Mouse (Mus musculus) adipocyte (in vitro differentiated cells): ENCODE measurements around the gene Olfr721-ps1.

Source experiments
- DNase-seq: peaks from one replicate; pipeline ENCODE4 v3.0.0-alpha.2; 2016; ENCODE audit warnings: low spot score

Gene Olfr721-ps1

DNA sequence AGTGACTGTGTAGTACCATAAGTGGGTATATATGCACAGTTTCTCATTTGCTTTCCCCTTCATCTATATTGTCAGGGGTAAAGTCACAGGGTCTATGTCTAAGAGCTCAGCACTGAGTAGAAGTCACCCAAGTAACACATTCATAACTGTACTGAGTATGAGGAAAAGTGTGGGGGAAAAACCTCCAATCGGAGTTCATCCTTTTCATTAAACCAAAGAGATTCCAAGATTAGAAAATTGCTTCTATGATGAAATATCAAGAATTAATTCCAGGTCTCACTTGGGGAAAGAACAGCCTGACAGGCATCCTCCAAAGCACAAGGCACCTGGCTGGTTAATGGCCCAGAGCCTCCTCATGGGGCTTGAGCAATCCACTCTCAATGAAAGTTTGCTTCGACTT, at the start of gene Olfr721-ps1:
Gene Olfr721-ps1, plus strand, starts transcription at position 301 of the 400 bp plus-strand sequence.
- no peak for DNase-seq

DNA sequence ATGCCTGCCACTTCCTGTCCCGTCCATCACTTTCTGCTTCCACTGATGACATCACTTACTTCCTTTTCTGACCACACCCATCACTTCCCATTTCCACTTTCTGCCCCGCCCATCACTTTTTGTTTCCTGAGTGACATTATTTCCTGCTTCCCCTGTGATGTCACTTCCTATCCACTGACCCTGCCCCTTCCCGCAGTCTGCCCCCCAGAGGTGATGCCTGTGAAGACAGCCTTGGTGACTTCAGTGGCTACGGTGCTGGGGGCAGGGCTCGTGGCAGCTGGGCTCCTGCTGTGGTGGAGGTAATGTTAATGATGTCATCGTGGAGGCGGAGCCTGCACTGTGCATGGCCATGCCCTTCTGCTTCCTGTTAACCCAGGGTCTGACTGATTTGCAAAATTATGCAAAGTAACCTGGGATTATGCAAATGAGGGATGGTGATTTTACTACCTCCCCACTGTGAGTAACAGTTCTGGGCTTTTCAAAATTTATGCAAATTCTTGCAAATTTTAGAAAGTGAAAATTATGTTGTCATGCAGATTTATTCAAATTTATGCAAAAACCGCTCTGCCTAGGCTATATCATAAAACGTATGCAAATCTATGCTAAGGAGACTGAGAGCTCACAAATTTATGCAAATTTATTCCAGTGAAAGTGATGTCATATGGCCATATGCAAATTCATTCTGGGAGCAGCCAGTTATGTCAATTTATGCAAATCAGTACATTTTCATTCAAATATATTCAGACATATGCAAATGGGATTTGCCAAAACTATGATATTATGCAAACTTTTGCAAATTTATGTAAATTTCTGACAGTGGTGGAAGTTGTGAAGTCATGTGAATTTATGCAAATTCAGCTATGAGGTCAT, 49.1 kb upstream of the Olfr721-ps1 start:
- DNase-seq, result no peak

DNA sequence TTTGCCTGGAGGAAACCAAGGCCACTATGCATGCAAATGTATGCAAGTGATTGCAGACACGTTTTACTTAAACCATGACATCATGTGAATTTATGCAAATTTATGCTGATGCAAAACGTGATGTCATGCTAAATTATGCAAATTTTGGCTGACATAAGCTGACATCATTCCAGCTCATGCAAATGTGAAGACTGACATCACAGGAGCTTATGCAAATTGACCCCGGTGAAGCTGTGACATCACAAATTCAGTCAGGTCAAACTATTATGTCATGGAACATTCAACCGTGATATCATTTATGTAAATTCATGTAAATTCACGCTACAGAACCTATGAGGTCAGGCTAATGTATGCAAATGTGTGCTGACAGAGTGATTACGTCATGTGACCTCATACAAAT, 48.5 kb upstream of the Olfr721-ps1 start:
- DNase-seq, result no peak

DNA sequence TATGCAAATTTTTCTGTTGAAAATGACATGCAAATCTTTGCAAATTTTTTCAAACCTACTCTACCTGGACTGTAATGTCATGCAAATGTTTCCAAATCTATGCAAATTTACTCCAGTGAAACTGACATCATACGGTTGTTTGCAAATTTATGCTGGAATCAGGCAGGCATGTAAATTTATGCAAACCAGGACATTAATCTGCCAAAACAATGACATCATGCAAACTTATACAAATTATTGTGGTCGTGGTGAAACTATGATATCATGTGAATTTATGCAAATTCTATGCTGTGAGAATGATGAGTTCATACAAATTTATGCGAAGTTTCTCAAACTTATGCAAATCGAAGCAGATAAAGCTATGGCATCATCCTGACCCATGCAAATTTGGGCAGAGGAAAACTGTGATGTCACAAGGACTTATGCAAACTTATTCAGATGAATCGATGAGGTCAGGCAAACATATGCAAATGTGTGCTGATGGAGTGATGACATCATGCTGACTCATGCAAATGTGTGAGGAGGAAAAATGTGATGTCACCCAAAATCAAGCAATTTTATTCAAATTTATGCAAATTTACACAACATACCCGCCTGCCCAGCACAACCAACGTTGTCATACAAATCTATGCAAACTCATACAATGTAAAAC, 47.9 kb upstream of the Olfr721-ps1 start:
- DNase-seq, result no peak

DNA sequence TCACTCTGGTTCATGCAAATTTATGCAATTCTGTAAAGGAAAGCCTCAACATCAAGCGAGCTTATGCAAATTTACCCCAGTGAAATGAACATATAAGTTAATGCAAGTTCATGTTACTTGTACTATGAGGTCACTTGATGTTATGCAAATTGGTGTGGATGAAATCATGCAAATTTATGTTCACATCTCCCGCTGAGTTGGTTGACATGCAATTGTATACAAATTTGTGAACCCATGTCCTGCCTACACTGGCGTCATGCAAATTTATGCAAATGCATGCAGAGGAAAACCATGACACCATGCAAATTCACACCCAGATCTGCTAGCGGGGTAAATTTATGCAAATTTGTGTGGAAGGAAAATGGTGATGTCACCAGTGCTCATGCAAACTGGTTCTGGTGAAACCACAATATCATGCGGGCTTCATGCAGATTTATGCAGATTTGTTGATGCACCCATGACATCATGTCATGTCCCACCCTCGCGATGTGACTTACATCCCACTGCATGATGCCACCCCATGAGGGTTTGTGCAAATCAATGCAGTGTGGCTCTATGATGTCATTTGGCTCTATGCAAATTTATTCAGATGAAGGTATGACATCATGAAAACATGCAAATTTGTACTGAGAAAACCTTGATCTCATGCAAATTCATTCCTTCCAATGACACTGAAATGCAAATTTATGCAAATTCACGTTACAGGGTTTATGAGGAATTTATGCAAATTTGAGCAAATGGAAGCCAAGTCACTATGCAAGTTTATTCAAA, 47.2 kb upstream of the Olfr721-ps1 start:
- DNase-seq, result no peak

DNA sequence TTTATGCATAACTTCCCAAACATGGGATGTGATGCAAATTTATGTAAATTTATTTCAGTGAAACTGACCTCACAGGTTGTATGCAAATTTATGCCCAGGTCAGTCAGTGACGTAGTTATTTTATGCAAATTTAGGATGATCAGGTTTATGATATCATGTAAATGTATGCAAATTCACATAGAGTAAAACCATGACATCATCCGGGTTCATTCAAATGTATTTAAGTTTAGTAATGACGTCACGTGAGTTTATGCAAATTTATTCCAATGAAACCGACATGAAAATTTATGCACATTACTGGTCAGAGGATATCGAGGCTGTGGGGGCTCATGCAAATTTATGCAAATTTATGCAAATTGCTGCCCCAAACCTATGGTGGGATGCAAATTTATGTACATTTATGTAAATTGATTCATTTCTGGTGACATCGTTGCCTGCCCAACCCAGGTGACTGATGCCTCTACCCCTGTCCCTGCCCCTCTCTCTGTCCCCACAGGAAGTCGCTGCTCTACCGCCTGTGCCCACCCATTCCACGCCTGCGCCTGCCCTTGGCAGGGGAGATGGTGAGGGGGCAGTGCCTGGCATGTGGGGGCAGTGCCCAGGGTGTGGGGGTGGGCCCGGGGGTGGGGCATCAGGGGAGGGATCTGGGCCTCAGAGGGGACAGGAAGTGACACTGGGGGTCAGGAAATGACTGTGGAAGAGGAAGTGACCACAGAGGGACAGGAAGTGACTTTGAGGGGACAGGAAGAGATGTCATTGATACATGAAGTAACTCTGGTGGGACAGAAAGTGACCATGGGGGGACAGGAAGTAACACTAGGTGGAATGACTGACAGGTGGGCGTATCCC, 46.4 kb upstream of the Olfr721-ps1 start:
- DNase-seq, result no peak

DNA sequence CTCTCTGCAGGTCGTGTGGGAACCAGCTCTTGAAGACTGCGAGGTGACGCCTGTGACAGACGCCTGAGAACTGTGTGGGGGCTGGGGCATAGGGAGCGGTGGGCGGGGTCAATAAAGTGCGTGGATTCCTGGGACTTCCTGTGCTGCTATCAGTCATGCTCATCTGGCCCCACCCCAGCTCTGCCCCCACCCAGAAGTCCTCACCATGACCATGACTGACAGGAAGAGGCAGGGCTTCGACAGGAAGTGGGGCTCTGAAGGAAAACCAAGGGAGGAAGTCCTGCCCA, 45.8 kb upstream of the Olfr721-ps1 start:
- no peak for DNase-seq

DNA sequence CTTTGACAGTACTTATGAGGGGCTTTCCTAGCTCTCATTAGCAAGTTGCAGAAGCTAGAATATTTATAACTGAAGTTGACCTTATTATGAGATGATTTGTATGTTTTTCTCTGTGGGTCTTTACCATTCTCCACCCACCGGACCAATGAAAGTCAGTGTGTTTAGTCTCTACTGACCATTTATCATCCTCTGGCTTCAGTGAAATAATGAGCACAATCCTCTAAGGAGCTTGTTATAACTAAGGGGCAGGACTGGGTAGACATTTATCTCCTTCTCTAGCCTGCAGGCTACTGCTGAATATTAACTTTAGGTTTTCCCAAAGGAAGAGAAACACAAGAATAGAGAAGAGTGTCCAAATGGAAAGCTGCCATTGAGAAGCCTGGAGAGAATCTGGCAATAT, 5.6 kb upstream of the Olfr721-ps1 start:
- no peak for DNase-seq

DNA sequence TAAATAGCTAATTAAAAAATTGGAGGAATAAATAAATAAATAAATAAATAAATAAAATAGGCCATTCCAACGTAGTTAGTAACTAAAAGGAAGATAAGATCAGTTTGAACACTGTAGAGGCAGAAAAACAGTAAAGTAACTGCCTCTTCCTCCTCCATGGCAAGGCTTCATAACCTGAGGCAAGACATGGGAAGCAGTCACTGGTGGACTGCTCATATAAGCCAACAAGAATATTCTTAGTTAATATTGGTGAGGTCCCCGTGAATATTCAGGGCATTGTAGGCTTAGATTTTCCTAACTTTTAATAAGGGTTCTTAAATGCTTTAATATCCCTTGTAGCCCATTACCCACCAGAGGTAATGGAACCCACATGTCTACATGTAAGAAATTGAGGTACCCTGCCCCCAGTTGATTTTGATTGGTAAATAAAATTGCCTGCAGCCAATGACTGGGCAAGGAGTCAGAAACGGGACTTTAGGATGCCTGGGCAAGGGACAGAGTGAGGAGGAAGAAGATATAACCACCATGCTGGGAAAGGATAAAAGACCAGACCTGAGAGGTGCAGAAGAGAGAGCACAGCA, 35.1 kb downstream of the Olfr721-ps1 start:
- no peak for DNase-seq
